Mouse (Mus musculus) MEL (cell line): Measurements from ENCODE around the gene Tjp1. TPM values are rescaled to one million over a fixed set of nuclear protein-coding genes. Genes with fewer than 3 reads are reported as not detected.
A peak's percentile ranks its signal among the peaks of the same experiment; 100 is the strongest.

Source experiments
- DNase-seq: peaks from one replicate; pipeline ENCODE4 v3.0.0; 2011; ENCODE audit warnings: low read depth, low spot score
- H3K27ac ChIP-seq: 2 replicates; pipeline ENCODE4 v1.5.1; 2012; ENCODE audit warnings: low read depth, mild to moderate bottlenecking, control low read depth, low read length, moderate library complexity; ENCODE audit not compliant: control insufficient read depth
- H3K27me3 ChIP-seq, 2 experiments: fragments of 150-350 bp in 1 of 2; sonication (generic) in 1 of 2; 2 replicates each; pipeline ENCODE4 v1.6.1; 2012; ENCODE audit warnings: low read length in 2 of 2, mild to moderate bottlenecking in 2 of 2, improper control_type of control experiment in 1 of 2, moderate library complexity in 1 of 2; ENCODE audit not compliant: insufficient read depth in 2 of 2, control insufficient read depth in 1 of 2
- H3K36me3 ChIP-seq, 2 experiments: 2 replicates each; pipeline ENCODE4 v1.6.1; 2012 to 2014; ENCODE audit warnings: low read length in 2 of 2, improper control_type of control experiment in 1 of 2, inconsistent platforms in 1 of 2, mild to moderate bottlenecking in 1 of 2; ENCODE audit not compliant: insufficient read depth in 2 of 2, control insufficient read depth in 1 of 2
- H3K4me1 ChIP-seq, 2 experiments: fragments of 150-350 bp in 1 of 2; sonication (generic) in 1 of 2; 2 replicates each; pipeline ENCODE4 v1.6.1; 2012; ENCODE audit warnings: low read length in 2 of 2, improper control_type of control experiment in 1 of 2, mild to moderate bottlenecking in 1 of 2; ENCODE audit not compliant: insufficient read depth in 2 of 2, control insufficient read depth in 1 of 2
- H3K4me3 ChIP-seq, 2 experiments: fragments of 150-350 bp in 1 of 2; sonication (generic) in 1 of 2; 2 replicates each; pipeline ENCODE4 v1.5.1; 2012; ENCODE audit warnings: low read depth in 2 of 2, low read length in 2 of 2, mild to moderate bottlenecking in 2 of 2, moderate library complexity in 2 of 2, control low read depth in 1 of 2, improper control_type of control experiment in 1 of 2; ENCODE audit not compliant: control insufficient read depth in 1 of 2, insufficient read depth in 1 of 2
- H3K79me2 ChIP-seq: 2 replicates; pipeline ENCODE4 v1.6.1; 2012; ENCODE audit warnings: mild to moderate bottlenecking, low read length, moderate library complexity; ENCODE audit not compliant: control insufficient read depth, poor library complexity, insufficient read depth
- H3K9ac ChIP-seq: 2 replicates; pipeline ENCODE4 v1.6.1; 2012; ENCODE audit warnings: low read depth, mild to moderate bottlenecking, control low read depth, low read length, moderate library complexity; ENCODE audit not compliant: control insufficient read depth, poor library complexity, severe bottlenecking
- H3K9me3 ChIP-seq: fragments of 150-350 bp; sonication (generic); replicated peaks from 2 replicates; pipeline ENCODE4 v1.6.1; 2012; ENCODE audit warnings: mild to moderate bottlenecking, low read length, improper control_type of control experiment, moderate library complexity; ENCODE audit not compliant: insufficient read depth
- BHLHE40 ChIP-seq: IDR thresholded peaks from 2 replicates; pipeline ENCODE4 v1.6.1; 2012; ENCODE audit warnings: low read depth, mild to moderate bottlenecking, inconsistent platforms, low read length, improper control_type of control experiment, borderline replicate concordance
- CHD1 ChIP-seq: IDR thresholded peaks from 2 replicates; pipeline ENCODE4 v1.6.1; 2012; ENCODE audit warnings: low read depth, mild to moderate bottlenecking, inconsistent platforms, low read length, improper control_type of control experiment
- CTCF ChIP-seq, 3 experiments: IDR thresholded peaks in 2 of 3; conservative IDR thresholded peaks in 1 of 3; 2 replicates each; pipeline ENCODE4 v1.5.1; 2011 to 2012; ENCODE audit warnings: low read length in 3 of 3, low read depth in 2 of 3, mild to moderate bottlenecking in 2 of 3, improper control_type of control experiment in 1 of 3, inconsistent platforms in 1 of 3, mixed read lengths in 1 of 3, moderate library complexity in 1 of 3; ENCODE audit not compliant: control insufficient read depth in 1 of 3, insufficient read depth in 1 of 3, poor library complexity in 1 of 3, severe bottlenecking in 1 of 3
- ELF1 ChIP-seq: IDR thresholded peaks from 2 replicates; pipeline ENCODE4 v1.6.1; 2014; ENCODE audit warnings: low read depth, mild to moderate bottlenecking, inconsistent platforms, low read length, improper control_type of control experiment, moderate library complexity
- EP300 ChIP-seq, 2 experiments: IDR thresholded peaks; 2 replicates each; pipeline ENCODE4 v1.6.1; 2011; ENCODE audit warnings: improper control_type of control experiment in 2 of 2, low read length in 2 of 2, low read depth in 1 of 2, mild to moderate bottlenecking in 1 of 2
- ETS1 ChIP-seq: IDR thresholded peaks from 2 replicates; pipeline ENCODE4 v1.6.1; 2012; ENCODE audit warnings: low read depth, mild to moderate bottlenecking, inconsistent platforms, low read length, improper control_type of control experiment, moderate library complexity
- GATA1 ChIP-seq: IDR thresholded peaks from 2 replicates; pipeline ENCODE4 v1.6.1; 2011; ENCODE audit warnings: low read depth, low read length, improper control_type of control experiment
- KAT2A ChIP-seq: conservative IDR thresholded peaks from 2 replicates; pipeline ENCODE4 v1.6.1; 2012; ENCODE audit warnings: low read depth, low read length, improper control_type of control experiment, inconsistent platforms
- MEF2A ChIP-seq: IDR thresholded peaks from 2 replicates; pipeline ENCODE4 v1.6.1; 2014; ENCODE audit warnings: low read depth, mild to moderate bottlenecking, inconsistent platforms, low read length, improper control_type of control experiment; ENCODE audit not compliant: poor library complexity, insufficient replicate concordance, severe bottlenecking; ENCODE audit errors: extremely low read depth
- MXI1 ChIP-seq: IDR thresholded peaks from 2 replicates; pipeline ENCODE4 v1.6.1; 2011; ENCODE audit warnings: mild to moderate bottlenecking, low read depth, low read length, improper control_type of control experiment
- MYB ChIP-seq: IDR thresholded peaks from 2 replicates; pipeline ENCODE4 v1.6.1; 2011; ENCODE audit warnings: mild to moderate bottlenecking, low read depth, low read length, improper control_type of control experiment
- POLR2A ChIP-seq, 2 experiments: IDR thresholded peaks; 2 replicates each; pipeline ENCODE4 v1.6.1; 2011 to 2012; ENCODE audit warnings: low read length in 2 of 2, mild to moderate bottlenecking in 2 of 2, control low read depth in 1 of 2, improper control_type of control experiment in 1 of 2, low read depth in 1 of 2, moderate library complexity in 1 of 2; ENCODE audit not compliant: control insufficient read depth in 1 of 2, insufficient read depth in 1 of 2, poor library complexity in 1 of 2
- POLR2AphosphoS5 ChIP-seq: IDR thresholded peaks from 2 replicates; pipeline ENCODE4 v1.6.1; 2012; ENCODE audit warnings: low read depth, borderline replicate concordance, mild to moderate bottlenecking, inconsistent platforms, low read length, moderate library complexity, mixed read lengths
- RAD21 ChIP-seq: IDR thresholded peaks from 2 replicates; pipeline ENCODE4 v1.6.1; 2011; ENCODE audit warnings: mild to moderate bottlenecking, low read depth, low read length, improper control_type of control experiment
- RCOR1 ChIP-seq: IDR thresholded peaks from 2 replicates; pipeline ENCODE4 v1.6.1; 2012; ENCODE audit warnings: low read depth, mild to moderate bottlenecking, inconsistent platforms, low read length, improper control_type of control experiment
- TAL1 ChIP-seq: IDR thresholded peaks from 2 replicates; pipeline ENCODE4 v1.6.1; 2012; ENCODE audit warnings: mild to moderate bottlenecking, inconsistent platforms, low read length, moderate library complexity, mixed read lengths
- UBTF ChIP-seq: IDR thresholded peaks from 2 replicates; pipeline ENCODE4 v1.6.1; 2012; ENCODE audit warnings: low read depth, mild to moderate bottlenecking, inconsistent platforms, low read length, improper control_type of control experiment, moderate library complexity, borderline replicate concordance; ENCODE audit not compliant: insufficient read depth
- USF2 ChIP-seq, 2 experiments: IDR thresholded peaks; 2 replicates each; pipeline ENCODE4 v1.6.1; 2011 to 2012; ENCODE audit warnings: improper control_type of control experiment in 2 of 2, low read length in 2 of 2, borderline replicate concordance in 1 of 2, inconsistent platforms in 1 of 2, low read depth in 1 of 2, mild to moderate bottlenecking in 1 of 2; ENCODE audit not compliant: insufficient read depth in 1 of 2
- ZMIZ1 ChIP-seq: IDR thresholded peaks from 2 replicates; pipeline ENCODE4 v1.6.1; 2012; ENCODE audit warnings: low read depth, mild to moderate bottlenecking, inconsistent platforms, low read length, improper control_type of control experiment, moderate library complexity
- ZNF384 ChIP-seq: IDR thresholded peaks from 2 replicates; pipeline ENCODE4 v1.6.1; 2012; ENCODE audit warnings: low read depth, mild to moderate bottlenecking, inconsistent platforms, low read length, improper control_type of control experiment
- polyA plus RNA-seq, 2 experiments: library from polyadenylated mRNA; stranded (reverse) in 1 of 2; unstranded in 1 of 2; fragments of >175 nt in 1 of 2; fragments of >200 nt in 1 of 2; gene quantifications; 2 replicates each; pipeline versions ENCODE4 v1.2.1 to v1.2.4; 2012; ENCODE audit warnings: low replicate concordance in 2 of 2, low read depth in 1 of 2; ENCODE audit not compliant: insufficient read length in 2 of 2, insufficient read depth in 1 of 2, missing spikeins in 1 of 2
- total RNA-seq: library from RNA; depleted of rRNA; stranded (reverse); fragments of 300-350 nt; gene quantifications from 2 replicates; pipeline ENCODE4 v1.2.3, GENCODE M21; 2012

The Tjp1 gene
- total and polyA plus RNA-seq, 3 experiments: 0.01 TPM; not detected in 2

DNA sequence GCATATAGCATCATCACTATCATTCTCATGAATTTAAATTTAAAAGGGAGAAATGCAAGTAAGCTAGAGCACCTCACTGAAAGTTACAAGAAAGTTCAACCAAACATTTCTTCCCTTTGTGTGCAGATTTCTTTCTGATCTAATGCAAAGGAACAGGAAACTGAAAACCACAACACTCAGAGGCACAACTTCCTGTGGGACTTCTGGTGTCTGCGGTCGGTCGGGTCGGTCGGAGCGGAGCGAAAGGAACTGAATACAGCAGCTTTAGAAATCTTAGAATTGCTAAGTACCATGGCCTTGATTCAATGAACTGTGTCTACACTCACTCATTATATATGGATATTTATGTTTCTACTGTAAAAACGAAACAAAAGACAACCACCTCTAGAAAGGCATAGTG, 154.2 kb downstream of the Tjp1 start:
- peak; percentile 64; the same call in 1 of the 2 replicates for TF ChIP-seq RCOR1
- no peak for TF ChIP-seq UBTF
- no peak for TF ChIP-seq GATA1
- TF ChIP-seq ZNF384: no peak
- TF ChIP-seq POLR2AphosphoS5: no peak
- TF ChIP-seq BHLHE40: no peak
- no peak for TF ChIP-seq RAD21
- TF ChIP-seq MXI1: no peak
- Histone ChIP-seq H3K4me3 (peak overlapping the region; percentile 12 to 28; a peak in 3 of 4 replicates), H3K9me3 (no peaks in the 10 kb centered on the region), H3K36me3 (0 out of 4 replicates have a peak, but pooled peaks cover 0 to 2% of the 10 kb centered on the region in 2 experiments), H3K27me3 (no peaks in the 10 kb centered on the region), H3K79me2 (no peaks in the 10 kb centered on the region), H3K9ac (no peak overlapping the region), H3K4me1 (no peaks in the 10 kb centered on the region), H3K27ac (no peak overlapping the region)
- peak; percentile 43 for DNase-seq

DNA sequence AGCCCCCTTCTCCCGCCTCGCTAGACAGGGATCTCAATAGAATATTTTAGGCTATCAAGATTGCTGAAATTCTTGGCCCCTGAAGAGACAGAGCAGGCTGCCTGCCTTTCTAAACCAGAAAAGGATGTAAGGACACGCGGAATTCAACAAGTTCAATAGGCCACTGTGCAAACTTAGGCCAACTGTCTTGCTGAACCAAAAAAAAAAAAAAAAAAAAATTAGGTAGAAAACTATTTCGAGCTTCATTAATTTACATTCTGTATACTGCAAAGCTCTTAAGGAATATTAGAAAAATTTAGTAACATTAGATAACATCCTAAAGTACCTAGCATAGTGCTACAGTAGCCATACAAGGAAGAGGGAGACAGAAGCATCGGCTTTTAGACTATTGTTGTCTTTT, 155.8 kb downstream of the Tjp1 start:
- Histone ChIP-seq H3K79me2 (no peaks in the 10 kb centered on the region), H3K9ac (no peak overlapping the region), H3K27me3 (no peaks in the 10 kb centered on the region), H3K4me3 (no peak overlapping the region), H3K4me1 (no peaks in the 10 kb centered on the region)
- no peak for DNase-seq
- TF ChIP-seq EP300 (IDR thresholded peaks at IDR 0.05; ENCODE audit: low read depth in 1 of 2, low read length in 2 of 2) (no peak), MYB (no peak)
- TF ChIP-seq, all 39 proteins: peak for 0
- no peaks in the 10 kb centered on the region for H3K9me3 ChIP-seq
- 0 out of 4 replicates have a peak, but pooled peaks cover 0 to 2% of the 10 kb centered on the region in 2 experiments for H3K36me3 ChIP-seq
- H3K27ac ChIP-seq: no peak overlapping the region

DNA sequence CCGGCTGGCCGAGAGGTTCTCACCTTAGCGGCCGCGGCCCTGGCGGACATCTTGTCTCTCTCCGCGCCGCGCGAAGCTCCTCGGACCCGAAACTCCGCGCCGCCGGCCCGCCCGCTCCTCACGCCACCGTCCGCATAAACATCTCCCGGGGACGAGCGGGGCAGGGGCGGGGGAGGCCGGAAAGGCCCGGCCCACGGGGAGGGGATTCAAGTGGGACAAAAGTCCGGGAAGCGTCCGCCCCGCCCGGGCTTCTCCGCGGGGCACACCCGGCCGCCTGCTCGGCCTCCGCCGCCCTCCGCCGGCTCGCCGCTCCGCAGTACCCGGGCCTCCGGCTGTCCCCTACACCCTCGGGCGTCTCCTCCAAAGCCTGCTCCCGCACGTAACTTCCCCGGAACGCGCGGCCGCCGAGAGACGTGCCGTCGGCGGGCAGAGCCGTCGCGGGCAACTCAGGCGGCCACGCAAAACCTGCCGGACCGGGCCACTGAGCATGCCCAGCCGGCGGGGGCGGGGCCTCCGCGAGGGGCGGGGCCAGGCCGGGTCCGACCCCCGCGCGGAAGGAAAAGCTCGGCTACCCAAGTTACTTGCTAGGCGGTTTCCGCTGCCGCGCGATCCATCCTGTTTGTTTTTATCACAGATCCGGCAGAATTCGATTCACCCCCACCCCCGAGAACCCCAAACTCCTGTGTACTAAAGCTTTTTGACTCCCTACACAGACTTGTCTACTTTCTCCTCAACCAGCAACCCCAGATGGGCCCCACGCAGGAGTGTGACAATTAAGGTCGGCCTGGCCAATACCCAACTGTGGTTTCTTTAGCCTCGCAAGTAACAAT, 156.6 kb downstream of the Tjp1 start:
- Histone ChIP-seq H3K27ac (no peak overlapping the region), H3K79me2 (no peaks in the 10 kb centered on the region), H3K4me1 (no peaks in the 10 kb centered on the region), H3K9ac (no peak overlapping the region), H3K36me3 (0 out of 4 replicates have a peak, but pooled peaks cover 0 to 2% of the 10 kb centered on the region in 2 experiments), H3K9me3 (no peaks in the 10 kb centered on the region), H3K4me3 (no peak overlapping the region), H3K27me3 (no peaks in the 10 kb centered on the region)
- DNase-seq: no peak
- no peak for TF ChIP-seq USF2 (IDR thresholded peaks at IDR 0.05; ENCODE audit: borderline replicate concordance in 1 of 2, insufficient read depth in 1 of 2, low read depth in 1 of 2, low read length in 2 of 2)
- no peak for TF ChIP-seq MYB
- no peak for TF ChIP-seq POLR2A (IDR thresholded peaks at IDR 0.05; ENCODE audit: control insufficient read depth in 1 of 2, insufficient read depth in 1 of 2, low read depth in 1 of 2, low read length in 2 of 2, poor library complexity in 1 of 2)
- no peak for TF ChIP-seq MEF2A
- no peak for TF ChIP-seq ZMIZ1
- no peak for TF ChIP-seq CHD1
- no peak for TF ChIP-seq POLR2AphosphoS5
- no peak for TF ChIP-seq ELF1
- TF ChIP-seq CTCF (IDR thresholded peaks at IDR 0.05 in 2 of 3, conservative IDR thresholded peaks at IDR 0.05 in 1 of 3; ENCODE audit: control insufficient read depth in 1 of 3, insufficient read depth in 1 of 3, low read depth in 2 of 3, low read length in 3 of 3, poor library complexity in 1 of 3, severe bottlenecking in 1 of 3): no peak
- TF ChIP-seq RCOR1: no peak
- no peak for TF ChIP-seq ETS1
- TF ChIP-seq KAT2A: no peak
- TF ChIP-seq EP300 (IDR thresholded peaks at IDR 0.05; ENCODE audit: low read depth in 1 of 2, low read length in 2 of 2): no peak
- no peak for TF ChIP-seq ZNF384
- no peak for TF ChIP-seq TAL1
